Mouse (Mus musculus) lung, postnatal 0 days (tissue): ENCODE measurements at regions not wholly inside any gene's neighbourhood (a gene's known extent, or its start where the extent isn't known, plus 50 kb on each side); places are given as distances from the start of the nearest gene placed in this dataset.

Experiments
- CTCF ChIP-seq: IDR thresholded peaks from 2 replicates; pipeline ENCODE4 v1.5.1; 2016; ENCODE audit warnings: antibody characterized with exemption, mild to moderate bottlenecking
- EP300 ChIP-seq: IDR thresholded peaks from 2 replicates; pipeline ENCODE4 v1.6.1; 2016; ENCODE audit warnings: antibody characterized with exemption, mild to moderate bottlenecking, control low read depth

- TF ChIP-seq CTCF = no peak
- no peak for TF ChIP-seq EP300
Measured at GRCm38 (mm10) chr1:186455177-186455660, 250.6 kb downstream of the Tgfb2 start.
